Mouse (Mus musculus): ENCODE measurements around the gene Smc3. TPM values are rescaled to one million over a fixed set of nuclear protein-coding genes. Genes with fewer than 3 reads are reported as not detected.
A peak's percentile ranks its signal among the peaks of the same experiment; 100 is the strongest.

Gene Smc3
- polyA plus RNA-seq, 1 experiment from 2014 or later: 78.1 TPM

DNA sequence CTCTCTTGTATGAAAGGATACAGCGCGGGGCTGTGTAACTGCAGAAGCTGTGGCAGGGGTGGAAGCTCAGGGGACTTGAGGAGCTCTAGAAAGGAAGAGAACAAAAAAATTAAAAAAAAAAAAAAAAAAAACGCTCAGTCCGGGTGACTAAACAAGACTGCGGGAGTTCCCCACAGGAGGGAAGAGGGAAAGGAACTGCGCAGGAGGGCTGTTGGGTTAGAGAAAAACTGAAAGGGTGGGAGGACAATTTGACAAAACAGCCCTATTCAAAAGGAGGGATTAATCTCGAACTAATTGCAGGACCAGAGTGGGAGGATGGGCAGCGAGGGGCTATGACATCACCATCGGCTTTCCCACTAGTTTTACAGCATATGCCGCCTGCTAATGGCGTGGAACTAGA, 32.3 kb upstream of the Smc3 start:
- H3K27ac ChIP-seq: no peak overlapping the region
- no peak for ATAC-seq (ENCODE audit: low FRiP score)

DNA sequence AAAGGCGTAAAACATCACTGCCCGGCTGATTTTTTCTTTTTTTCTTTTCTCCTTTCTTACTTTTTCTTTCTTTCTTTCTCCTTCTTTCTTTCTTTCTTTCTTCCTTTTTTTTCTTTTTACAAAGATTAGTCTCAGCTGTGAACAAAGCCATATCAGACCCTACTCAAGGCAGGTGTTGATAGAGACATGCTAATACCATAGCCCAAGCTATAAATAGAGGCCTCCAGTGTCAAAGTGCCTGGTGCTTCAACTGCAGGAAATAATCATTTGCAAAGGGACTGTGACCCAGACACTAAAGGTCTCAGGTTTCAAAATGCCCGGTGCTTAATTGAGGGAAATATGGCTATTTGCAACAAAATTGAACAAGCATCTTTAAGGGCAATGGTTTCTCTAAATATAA, 31.6 kb upstream of the Smc3 start:
- H3K36me3 ChIP-seq: no peaks in the 10 kb centered on the region
- H3K9me3 ChIP-seq (replicated peaks): no peaks in the 10 kb centered on the region
- H3K27ac ChIP-seq: no peak overlapping the region
- no peak for ATAC-seq (ENCODE audit: low FRiP score)
- no peak overlapping the region for H3K4me3 ChIP-seq
- WGBS: 83% methylated on average over 3 of the region's 3 CpGs
- no peak overlapping the region for H3K4me2 ChIP-seq (replicated peaks)
- no peaks in the 10 kb centered on the region for H3K4me1 ChIP-seq
- H3K9ac ChIP-seq: no peak overlapping the region
- H3K27me3 ChIP-seq: no peaks in the 10 kb centered on the region

More for the DNA sequence above, 32.3 kb upstream of the Smc3 start:
- Histone ChIP-seq H3K9me3 (replicated peaks) (peaks cover 3% of the 10 kb centered on the region; the same call in 1 of the 2 replicates), H3K4me1 (no peaks in the 10 kb centered on the region), H3K36me3 (no peaks in the 10 kb centered on the region), H3K9ac (no peak overlapping the region), H3K4me3 (no peak overlapping the region), H3K27me3 (no peaks in the 10 kb centered on the region), H3K4me2 (replicated peaks) (0 out of 2 replicates have a peak overlapping the region, but pooled peaks have one; percentile 13)
- 19% methylated on average over 10 of the region's 11 CpGs for WGBS

DNA sequence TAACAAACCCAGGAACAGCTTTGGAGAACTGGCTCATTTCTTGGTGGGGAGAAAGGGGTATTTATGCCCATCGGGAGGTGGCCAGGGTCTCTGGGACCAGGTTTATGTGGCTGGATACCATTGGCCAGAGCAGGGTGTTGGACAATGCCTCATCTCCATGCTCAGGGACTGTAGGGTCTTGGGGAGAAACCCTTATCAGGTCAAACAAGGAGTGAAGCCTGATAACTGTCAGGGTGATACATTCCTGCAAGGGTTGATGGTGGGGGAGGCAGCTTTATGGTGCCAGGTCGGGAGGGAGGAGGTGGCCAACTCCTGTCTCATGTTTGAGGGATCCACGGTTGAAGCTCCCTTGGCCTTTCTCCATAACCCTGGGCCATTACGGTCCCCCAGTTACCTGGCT, 29.1 kb upstream of the Smc3 start:
- no peak for ATAC-seq (ENCODE audit: low FRiP score)
- no peak overlapping the region for H3K9ac ChIP-seq

GRCm38 (mm10) chr19:53571501-53572428, 28.4 kb upstream of the Smc3 start:
- Histone ChIP-seq H3K36me3 (no peaks in the 10 kb centered on the region), H3K9ac (no peak overlapping the region), H3K9me3 (replicated peaks) (no peaks in the 10 kb centered on the region), H3K4me1 (no peaks in the 10 kb centered on the region), H3K4me3 (no peak overlapping the region), H3K27ac (no peak overlapping the region), H3K27me3 (no peaks in the 10 kb centered on the region), H3K4me2 (replicated peaks) (no peak overlapping the region)
- 84% methylated on average over 18 of the region's 18 CpGs for WGBS
- no peak for ATAC-seq (ENCODE audit: low FRiP score)

More for the DNA sequence above, 29.1 kb upstream of the Smc3 start:
- no peaks in the 10 kb centered on the region for H3K9me3 ChIP-seq (replicated peaks)
- H3K4me3 ChIP-seq: no peak overlapping the region
- 82% methylated on average over 4 of the region's 4 CpGs for WGBS
- H3K4me2 ChIP-seq (replicated peaks): no peak overlapping the region
- H3K36me3 ChIP-seq: no peaks in the 10 kb centered on the region
- no peaks in the 10 kb centered on the region for H3K27me3 ChIP-seq
- no peaks in the 10 kb centered on the region for H3K4me1 ChIP-seq
- no peak overlapping the region for H3K27ac ChIP-seq

- Histone ChIP-seq H3K4me2 (replicated peaks) (no peak overlapping the region), H3K27ac (no peak overlapping the region), H3K27me3 (no peaks in the 10 kb centered on the region), H3K4me1 (no peaks in the 10 kb centered on the region), H3K9me3 (replicated peaks) (no peaks in the 10 kb centered on the region), H3K36me3 (no peaks in the 10 kb centered on the region), H3K9ac (no peak overlapping the region), H3K4me3 (no peak overlapping the region)
- WGBS: 91% methylated on average over 12 of the region's 12 CpGs
- no peak for ATAC-seq (ENCODE audit: low FRiP score)
Observed at GRCm38 (mm10) chr19:53572607-53573006, 27.6 kb upstream of the Smc3 start.

DNA sequence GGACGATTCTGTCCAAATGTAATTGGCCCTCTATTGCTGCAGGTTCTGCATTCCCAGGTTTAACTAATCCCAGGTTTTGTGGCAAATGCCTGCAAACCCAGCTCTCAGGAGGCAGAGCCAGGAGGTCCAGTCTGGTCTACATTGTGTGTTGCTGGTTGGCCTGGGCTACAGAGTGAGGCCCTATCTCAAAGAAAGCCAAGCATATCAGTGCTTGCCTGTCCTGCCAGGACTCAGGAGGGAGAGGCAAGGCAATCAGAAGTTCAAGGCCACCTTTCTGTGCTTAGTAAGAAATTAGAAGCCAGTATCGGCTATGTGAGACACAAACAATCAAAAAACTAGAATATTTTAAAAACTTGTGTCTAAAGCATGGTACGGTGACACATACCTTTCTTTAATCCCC, 27.0 kb upstream of the Smc3 start:
- Histone ChIP-seq H3K4me1 (no peaks in the 10 kb centered on the region), H3K27ac (no peak overlapping the region), H3K4me2 (replicated peaks) (no peak overlapping the region), H3K27me3 (no peaks in the 10 kb centered on the region), H3K9me3 (replicated peaks) (no peaks in the 10 kb centered on the region), H3K9ac (no peak overlapping the region), H3K4me3 (no peak overlapping the region), H3K36me3 (no peaks in the 10 kb centered on the region)
- no peak for ATAC-seq (ENCODE audit: low FRiP score)
- 91% methylated on average over 3 of the region's 3 CpGs for WGBS

DNA sequence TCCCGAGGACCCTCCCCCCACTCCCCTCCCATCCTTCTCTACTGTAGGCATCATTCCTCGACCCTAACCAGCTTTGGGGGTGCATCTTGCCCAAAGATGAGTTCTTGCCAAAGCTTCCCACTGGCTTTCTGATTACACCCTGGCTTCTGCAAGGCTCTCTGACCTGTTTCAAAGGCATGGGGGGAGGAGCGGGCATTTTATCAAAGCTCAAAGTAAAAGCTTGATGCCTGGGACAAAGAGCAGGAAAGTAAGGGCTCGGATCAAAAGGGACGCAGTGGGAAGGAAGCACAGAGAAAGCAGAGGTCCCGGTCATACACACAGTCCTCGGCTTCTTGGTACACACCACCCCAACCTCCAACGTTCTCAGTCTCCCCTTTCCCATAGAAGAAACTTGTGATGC, 26.1 kb upstream of the Smc3 start:
- Histone ChIP-seq H3K4me1 (no peaks in the 10 kb centered on the region), H3K9ac (no peak overlapping the region), H3K4me2 (replicated peaks) (no peak overlapping the region), H3K27ac (no peak overlapping the region), H3K27me3 (no peaks in the 10 kb centered on the region), H3K4me3 (no peak overlapping the region), H3K36me3 (no peaks in the 10 kb centered on the region), H3K9me3 (replicated peaks) (no peaks in the 10 kb centered on the region)
- 54% methylated on average over 8 of the region's 8 CpGs for WGBS
- no peak for ATAC-seq (ENCODE audit: low FRiP score)

GRCm38 (mm10) chr19:53574546-53574945, 25.7 kb upstream of the Smc3 start:
- no peak for ATAC-seq (ENCODE audit: low FRiP score)
- Histone ChIP-seq H3K4me2 (replicated peaks) (no peak overlapping the region), H3K27ac (no peak overlapping the region), H3K4me1 (no peaks in the 10 kb centered on the region), H3K9me3 (replicated peaks) (no peaks in the 10 kb centered on the region), H3K4me3 (no peak overlapping the region), H3K9ac (no peak overlapping the region), H3K27me3 (no peaks in the 10 kb centered on the region), H3K36me3 (no peaks in the 10 kb centered on the region)
- WGBS: 90% methylated on average over 7 of the region's 7 CpGs

DNA sequence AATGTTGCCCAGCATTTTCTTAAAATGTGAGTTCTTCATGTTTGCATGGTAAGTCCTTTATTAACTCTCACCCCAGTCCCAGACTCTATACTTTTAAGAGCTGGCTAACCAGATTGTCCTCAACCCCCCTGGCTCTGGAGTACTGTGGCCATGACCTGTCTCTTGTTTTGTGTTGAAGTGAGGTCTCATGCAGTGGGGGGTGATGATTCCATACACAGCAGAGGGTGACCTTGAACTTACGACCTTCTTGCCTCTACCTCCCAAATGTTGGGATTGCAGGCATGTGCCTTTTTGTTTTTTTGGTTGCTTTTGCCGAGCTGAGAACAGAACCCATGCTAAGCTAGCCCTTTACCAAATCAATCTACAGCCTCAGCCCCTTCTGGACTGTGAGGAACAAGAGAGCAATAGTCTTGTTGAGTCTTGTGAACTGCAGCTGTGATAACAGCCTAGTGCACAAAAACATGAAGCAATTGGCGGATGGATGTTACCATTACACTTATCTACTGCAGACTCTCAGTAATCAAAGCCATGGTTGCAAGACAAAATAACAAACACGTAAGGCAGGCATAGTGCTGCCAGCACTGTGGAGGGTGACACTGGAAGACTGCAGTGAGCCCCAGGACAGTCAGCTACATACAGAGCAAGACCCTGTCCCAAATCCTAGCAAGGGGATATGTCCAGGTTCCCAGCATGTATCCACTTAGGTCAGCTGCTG, 24.7 kb upstream of the Smc3 start:
- Histone ChIP-seq H3K9ac (no peak overlapping the region), H3K27ac (no peak overlapping the region), H3K36me3 (no peaks in the 10 kb centered on the region), H3K27me3 (no peaks in the 10 kb centered on the region), H3K4me3 (no peak overlapping the region), H3K4me2 (replicated peaks) (no peak overlapping the region), H3K9me3 (replicated peaks) (no peaks in the 10 kb centered on the region), H3K4me1 (no peaks in the 10 kb centered on the region)
- 74% methylated on average over 4 of the region's 4 CpGs for WGBS
- ATAC-seq (ENCODE audit: low FRiP score): no peak

- H3K36me3 ChIP-seq: no peaks in the 10 kb centered on the region
- no peaks in the 10 kb centered on the region for H3K4me1 ChIP-seq
- no peak for ATAC-seq (ENCODE audit: low FRiP score)
- H3K27me3 ChIP-seq: no peaks in the 10 kb centered on the region
- no peak overlapping the region for H3K27ac ChIP-seq
- 94% methylated on average over 7 of the region's 7 CpGs for WGBS
- no peaks in the 10 kb centered on the region for H3K9me3 ChIP-seq (replicated peaks)
- H3K4me3 ChIP-seq: no peak overlapping the region
- H3K9ac ChIP-seq: no peak overlapping the region
- no peak overlapping the region for H3K4me2 ChIP-seq (replicated peaks)
Observed at GRCm38 (mm10) chr19:53576061-53576460, 24.1 kb upstream of the Smc3 start.

- WGBS: 55% methylated on average over 11 of the region's 11 CpGs
- Histone ChIP-seq H3K9me3 (replicated peaks) (no peaks in the 10 kb centered on the region), H3K36me3 (no peaks in the 10 kb centered on the region), H3K27me3 (no peaks in the 10 kb centered on the region), H3K27ac (no peak overlapping the region), H3K4me3 (no peak overlapping the region), H3K4me1 (no peaks in the 10 kb centered on the region), H3K9ac (no peak overlapping the region), H3K4me2 (replicated peaks) (no peak overlapping the region)
- ATAC-seq (ENCODE audit: low FRiP score): no peak
Observed at GRCm38 (mm10) chr19:53577025-53577800, 23.0 kb upstream of the Smc3 start.

GRCm38 (mm10) chr19:53578597-53579252, 21.5 kb upstream of the Smc3 start:
- Histone ChIP-seq H3K27me3 (no peaks in the 10 kb centered on the region), H3K9me3 (replicated peaks) (peaks cover 2% of the 10 kb centered on the region; the same call in 1 of the 2 replicates), H3K27ac (no peak overlapping the region), H3K4me2 (replicated peaks) (no peak overlapping the region), H3K4me3 (no peak overlapping the region), H3K9ac (no peak overlapping the region), H3K36me3 (no peaks in the 10 kb centered on the region), H3K4me1 (no peaks in the 10 kb centered on the region)
- WGBS: 15% methylated on average over 8 of the region's 8 CpGs
- peak; percentile 50 for ATAC-seq (ENCODE audit: low FRiP score)
